Mouse (Mus musculus) forebrain, embryonic 16.5 days (tissue): ENCODE data around the gene Bcam. TPM values are rescaled to one million over a fixed set of nuclear protein-coding genes. Genes with fewer than 3 reads are reported as not detected.
A peak's percentile ranks its signal among the peaks of the same experiment; 100 is the strongest.

Source experiments
- ATAC-seq: fragments of 200-750 bp; cut with Nextera tagmentation; 2 replicates; pipeline ENCODE4 v1.8.0; 2017; ENCODE audit warnings: mild to moderate bottlenecking, moderate library complexity
- H3K27ac ChIP-seq: fragments of 300-500 bp; sonication (generic); 2 replicates; pipeline ENCODE4 v1.5.1; 2014; ENCODE audit warnings: low read length, control low read depth
- H3K27me3 ChIP-seq: fragments of 300-500 bp; sonication (generic); replicated peaks from 2 replicates; pipeline ENCODE4 v1.6.1; 2014; ENCODE audit warnings: low read length; ENCODE audit not compliant: control insufficient read depth, insufficient read depth
- H3K36me3 ChIP-seq: fragments of 300-500 bp; sonication (generic); 2 replicates; pipeline ENCODE4 v1.6.1; 2014; ENCODE audit not compliant: control insufficient read depth, insufficient read depth
- H3K4me1 ChIP-seq: fragments of 300-500 bp; sonication (generic); replicated peaks from 2 replicates; pipeline ENCODE4 v1.6.1; 2014; ENCODE audit warnings: low read length; ENCODE audit not compliant: control insufficient read depth, insufficient read depth
- H3K4me2 ChIP-seq: fragments of 300-500 bp; sonication (generic); 2 replicates; pipeline ENCODE4 v1.6.1; 2014; ENCODE audit warnings: mild to moderate bottlenecking, low read length, control low read depth
- H3K4me3 ChIP-seq: fragments of 300-500 bp; sonication (generic); replicated peaks from 2 replicates; pipeline ENCODE4 v1.5.1; 2014; ENCODE audit warnings: mild to moderate bottlenecking, low read length, control low read depth
- H3K9ac ChIP-seq: fragments of 300-500 bp; sonication (generic); replicated peaks from 2 replicates; pipeline ENCODE4 v1.6.1; 2014; ENCODE audit warnings: low read depth, low read length, control low read depth
- H3K9me3 ChIP-seq: fragments of 300-500 bp; sonication (generic); 2 replicates; pipeline ENCODE4 v1.6.1; 2016; ENCODE audit warnings: low read length; ENCODE audit not compliant: control insufficient read depth
- WGBS: fragments of 180-500 bp; shearing (Covaris S2); extraction: QIAGEN DNeasy Blood & Tissue Kit; methylation state at CpG from one replicate; pipeline ENCODE4 v1.1.7; 2014; 5-methylcytosine and 5-hydroxymethylcytosine counted together
- polyA plus RNA-seq: library from polyadenylated mRNA; unstranded; fragments of >200 nt; fragmentation: Nextera tagmentation; extraction: Ambion mirVana; gene quantifications from 2 replicates; pipeline ENCODE4 v1.2.1, GENCODE M21; 2015

The Bcam gene
- polyA plus RNA-seq: 7.9 and 8.8 TPM in 2 replicates

DNA sequence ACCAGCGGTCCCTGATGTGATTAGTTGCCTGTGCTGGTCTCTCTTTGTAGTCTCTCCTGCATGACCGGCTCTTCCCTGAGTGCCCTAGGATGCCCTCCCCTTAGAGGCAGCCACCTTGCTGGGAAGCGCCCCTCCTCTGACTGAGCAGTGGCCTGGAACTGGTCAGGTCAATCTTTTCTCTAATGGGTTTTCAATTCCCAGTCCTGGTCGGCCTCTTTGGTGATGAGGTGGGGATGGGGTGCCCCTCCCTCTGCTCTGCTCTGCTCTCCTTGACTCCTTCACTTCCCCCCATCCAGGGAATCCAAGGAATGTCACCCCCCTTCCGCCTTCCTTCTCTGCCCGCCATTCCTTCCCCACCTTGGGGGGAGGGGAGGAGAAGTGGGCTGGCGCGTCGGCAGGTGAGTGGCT lies at the start of gene Bcam:
TSS of gene Bcam (minus strand) at position 33 of the 408 bp plus-strand sequence.
- Histone ChIP-seq H3K36me3 (no peaks in the 10 kb centered on the region), H3K4me1 (peaks cover 9% of the 10 kb centered on the region), H3K4me2 (peak within 1 kb of the TSS; percentile 55), H3K27ac (no peak within 1 kb of the TSS), H3K9ac (peak within 1 kb of the TSS; percentile 48), H3K9me3 (no peaks in the 10 kb centered on the region), H3K27me3 (peaks cover 28% of the 10 kb centered on the region), H3K4me3 (peak within 1 kb of the TSS; percentile 39)
- peak; percentile 39; the same call in 1 of the 2 replicates for ATAC-seq
- 3% methylated on average over 9 of the region's 9 CpGs for WGBS

DNA sequence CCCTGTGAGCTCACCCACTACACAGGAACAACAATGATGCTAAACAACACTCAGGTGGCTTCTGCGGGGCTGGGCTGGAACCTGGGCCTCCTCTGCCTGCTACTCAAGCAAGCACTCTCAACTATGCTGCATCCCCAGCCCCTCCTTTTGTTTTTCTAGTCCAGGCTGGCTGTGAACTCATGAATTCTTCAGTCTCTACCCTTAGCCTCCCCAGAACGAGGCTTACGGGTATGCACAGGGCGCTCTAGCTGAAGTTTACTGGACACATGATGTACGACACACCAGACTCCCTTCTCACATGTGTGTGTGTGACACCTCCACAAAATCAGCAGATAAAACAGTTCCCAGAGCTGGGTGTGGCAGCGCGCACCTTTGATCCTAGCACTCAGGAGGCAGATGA lies 48.1 kb upstream of the Bcam start:
- Histone ChIP-seq H3K4me3 (no peak overlapping the region), H3K9me3 (peaks cover 2% of the 10 kb centered on the region; the same call in 1 of the 2 replicates), H3K4me2 (no peak overlapping the region), H3K27me3 (peaks cover 33% of the 10 kb centered on the region), H3K36me3 (no peaks in the 10 kb centered on the region), H3K9ac (no peak overlapping the region), H3K4me1 (peaks cover 22% of the 10 kb centered on the region), H3K27ac (no peak overlapping the region)
- 84% methylated on average over 7 of the region's 7 CpGs for WGBS
- ATAC-seq: no peak

DNA sequence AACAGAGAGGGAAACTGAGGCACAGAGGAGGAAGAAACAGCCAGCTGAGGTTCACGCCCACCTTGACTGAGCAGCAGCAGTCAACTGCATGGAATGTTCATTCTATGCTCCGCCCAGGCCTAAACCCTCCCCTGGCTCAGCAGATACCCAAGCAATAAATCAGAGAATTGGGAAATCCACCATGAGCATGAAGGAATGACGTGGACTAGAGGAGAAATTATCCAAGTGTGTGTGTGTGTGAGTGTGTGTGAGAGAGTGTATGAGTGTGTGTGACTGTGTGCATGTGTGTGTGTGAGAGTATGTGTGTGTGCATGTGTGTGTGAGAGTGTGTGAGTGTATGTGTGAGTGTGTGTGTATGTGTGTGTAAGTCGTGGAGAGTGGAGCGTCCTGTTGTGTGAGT lies 47.6 kb upstream of the Bcam start:
- Histone ChIP-seq H3K27ac (no peak overlapping the region), H3K4me3 (no peak overlapping the region), H3K4me1 (peaks cover 22% of the 10 kb centered on the region), H3K27me3 (peaks cover 28% of the 10 kb centered on the region), H3K9me3 (peaks cover 2% of the 10 kb centered on the region; the same call in 1 of the 2 replicates), H3K4me2 (no peak overlapping the region), H3K9ac (no peak overlapping the region), H3K36me3 (no peaks in the 10 kb centered on the region)
- no peak for ATAC-seq
- WGBS: 83% methylated on average over 5 of the region's 5 CpGs

DNA sequence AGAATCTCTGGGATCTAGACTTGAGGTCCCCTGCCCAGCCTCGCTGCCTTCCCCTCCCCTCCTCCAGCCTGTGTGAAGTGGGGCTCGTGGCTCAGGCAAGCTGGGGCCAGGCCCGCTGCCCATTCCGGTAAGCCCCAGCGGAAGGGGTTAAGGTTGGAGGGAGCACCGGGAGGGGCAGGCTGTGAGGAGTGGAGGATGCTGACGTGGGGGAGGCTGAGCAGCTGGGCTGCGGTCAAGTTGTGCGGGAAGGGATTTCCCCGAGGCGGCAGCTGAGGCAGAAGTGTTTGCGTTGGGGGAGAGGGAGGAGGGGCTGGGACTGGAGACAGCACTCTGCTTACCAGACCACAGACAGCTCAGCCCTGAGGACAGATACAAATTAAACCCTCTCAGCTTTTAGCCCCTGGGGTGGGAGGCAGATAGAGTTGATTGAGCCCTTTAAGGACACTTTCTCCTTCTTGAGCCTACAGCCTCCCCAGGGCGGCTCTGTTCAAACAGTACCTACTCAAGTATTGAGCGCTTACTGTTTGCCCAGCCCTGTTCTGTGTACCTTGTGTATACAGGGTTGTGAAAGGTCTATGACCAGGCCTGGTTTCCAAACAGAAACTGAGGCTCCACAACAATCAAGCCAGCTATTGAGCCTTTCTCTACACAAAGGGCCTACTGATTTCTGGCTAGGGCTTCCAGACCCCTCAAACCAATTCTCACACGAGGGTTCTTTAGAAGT lies 46.7 kb upstream of the Bcam start:
- Histone ChIP-seq H3K9ac (no peak overlapping the region; the same call in 1 of the 2 replicates), H3K27me3 (peaks cover 26% of the 10 kb centered on the region), H3K4me1 (peaks cover 20% of the 10 kb centered on the region), H3K27ac (no peak overlapping the region), H3K4me2 (peak overlapping the region; percentile 28), H3K36me3 (no peaks in the 10 kb centered on the region), H3K4me3 (no peak overlapping the region), H3K9me3 (peaks cover 2% of the 10 kb centered on the region; the same call in 1 of the 2 replicates)
- 8% methylated on average over 15 of the region's 15 CpGs for WGBS
- ATAC-seq: peak; percentile 15; the same call in 1 of the 2 replicates

- no peak overlapping the region for H3K27ac ChIP-seq
- peak; percentile 56 for ATAC-seq
- under 1% methylated on average over 28 of the region's 28 CpGs for WGBS
- H3K4me3 ChIP-seq: peak overlapping the region; percentile 47
- no peaks in the 10 kb centered on the region for H3K36me3 ChIP-seq
- peaks cover 2% of the 10 kb centered on the region; the same call in 1 of the 2 replicates for H3K9me3 ChIP-seq
- peaks cover 25% of the 10 kb centered on the region for H3K27me3 ChIP-seq
- peak overlapping the region; percentile 56 for H3K9ac ChIP-seq
- peak overlapping the region; percentile 69 for H3K4me2 ChIP-seq
- peaks cover 16% of the 10 kb centered on the region for H3K4me1 ChIP-seq
These were observed 45.5 kb upstream of the Bcam start for GRCm38 (mm10) chr7:19816224-19816771.

- Histone ChIP-seq H3K27ac (no peak overlapping the region), H3K4me3 (peak overlapping the region; percentile 47), H3K4me2 (peak overlapping the region; percentile 69), H3K36me3 (no peaks in the 10 kb centered on the region), H3K9me3 (peaks cover 2% of the 10 kb centered on the region; the same call in 1 of the 2 replicates), H3K27me3 (peaks cover 31% of the 10 kb centered on the region), H3K9ac (peak overlapping the region; percentile 56), H3K4me1 (peaks cover 21% of the 10 kb centered on the region)
- ATAC-seq: peak; percentile 49
- WGBS: 8% methylated on average over 17 of the region's 17 CpGs
These were observed 44.7 kb upstream of the Bcam start for GRCm38 (mm10) chr7:19815296-19816223.

- H3K27me3 ChIP-seq: peaks cover 46% of the 10 kb centered on the region
- 88% methylated on average over 6 of the region's 6 CpGs for WGBS
These were observed 42.8 kb upstream of the Bcam start for GRCm38 (mm10) chr7:19813579-19814122.

DNA sequence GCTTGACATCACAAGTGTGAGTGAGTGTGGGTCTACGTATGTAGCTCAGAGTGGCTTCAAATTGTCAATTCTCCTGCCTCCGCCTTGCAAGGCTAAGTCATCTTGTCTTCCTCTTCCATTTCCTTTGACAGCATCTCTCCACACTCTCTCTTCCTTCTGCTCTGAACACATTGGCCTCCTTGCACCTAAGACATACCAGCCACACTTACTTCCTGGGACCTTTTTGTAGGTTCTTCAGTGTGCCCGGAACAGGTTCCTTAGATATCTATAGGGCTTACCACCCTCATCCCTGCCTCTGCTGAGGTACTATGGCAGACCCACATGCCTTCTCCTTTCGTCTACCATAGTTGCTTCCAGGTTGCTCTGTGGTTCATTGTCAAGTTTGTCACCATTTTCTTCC lies 42.3 kb upstream of the Bcam start:
- Histone ChIP-seq H3K27me3 (peaks cover 44% of the 10 kb centered on the region), H3K36me3 (no peaks in the 10 kb centered on the region), H3K27ac (no peak overlapping the region), H3K4me3 (no peak overlapping the region), H3K9ac (no peak overlapping the region), H3K4me2 (no peak overlapping the region), H3K4me1 (peaks cover 21% of the 10 kb centered on the region), H3K9me3 (no peaks in the 10 kb centered on the region; the same call in 1 of the 2 replicates)
- WGBS: 89% methylated on average over 4 of the region's 4 CpGs
- ATAC-seq: no peak

More at GRCm38 (mm10) chr7:19813579-19814122, 42.8 kb upstream of the Bcam start:
- ATAC-seq: no peak
- Histone ChIP-seq H3K4me1 (peaks cover 21% of the 10 kb centered on the region), H3K27ac (no peak overlapping the region), H3K9me3 (no peaks in the 10 kb centered on the region; the same call in 1 of the 2 replicates), H3K9ac (no peak overlapping the region), H3K36me3 (no peaks in the 10 kb centered on the region), H3K4me2 (no peak overlapping the region), H3K4me3 (no peak overlapping the region)
